Mouse (Mus musculus) mesoderm, embryonic 11.5 days (tissue): ENCODE measurements around the gene Xylb.

Experiments used
- DNase-seq: peaks from one replicate; pipeline ENCODE4 v3.0.0-alpha.2; 2012; ENCODE audit warnings: low read depth, low spot score

Gene Xylb

DNA sequence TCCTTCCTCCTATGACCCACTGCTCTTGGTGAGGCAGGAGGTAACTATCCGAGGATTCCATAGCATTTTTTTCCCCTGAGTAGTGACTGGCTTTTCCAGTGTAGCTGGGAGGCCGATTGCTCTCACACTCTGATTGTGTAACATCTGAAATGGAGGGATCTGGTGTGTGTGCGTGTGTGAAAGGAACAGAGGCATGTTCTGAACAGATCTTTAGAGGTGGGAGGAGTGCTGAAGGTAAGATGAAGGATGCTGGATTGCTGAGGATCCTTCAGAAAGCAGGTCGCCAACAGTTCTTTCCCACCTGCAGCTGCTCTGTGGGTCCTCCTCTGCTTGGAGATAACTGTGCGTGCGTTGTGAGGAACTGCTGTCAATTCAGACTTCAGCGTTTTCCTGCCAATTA is 44.2 kb downstream of the Xylb start:
- DNase-seq: peak; percentile 17

DNA sequence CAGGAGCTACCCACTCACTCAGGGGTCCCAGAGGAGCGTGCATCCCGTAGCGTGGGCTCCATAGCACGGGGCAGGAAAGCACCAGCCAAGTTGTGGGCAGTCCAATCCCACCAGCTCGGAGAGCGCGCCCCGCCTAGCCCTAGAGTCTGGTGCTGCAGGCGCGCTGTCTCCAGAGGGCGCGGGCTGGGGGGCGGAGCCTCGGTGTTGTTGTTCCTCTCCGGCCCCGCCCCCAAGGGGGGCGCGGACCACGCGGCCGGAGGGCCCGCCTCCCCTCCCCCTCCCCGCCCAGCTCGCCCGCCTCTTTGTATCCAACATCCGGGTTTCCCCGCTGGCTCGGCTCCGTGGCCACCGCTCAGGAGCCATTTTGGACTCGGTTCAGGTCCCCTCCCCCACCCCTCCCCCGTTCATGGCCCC is 44.6 kb downstream of the Xylb start, which contains the start of gene Acvr2b:
Gene Acvr2b, plus strand, starts transcription at position 318 of the 414 bp plus-strand sequence.
- peak; percentile 98 for DNase-seq

DNA sequence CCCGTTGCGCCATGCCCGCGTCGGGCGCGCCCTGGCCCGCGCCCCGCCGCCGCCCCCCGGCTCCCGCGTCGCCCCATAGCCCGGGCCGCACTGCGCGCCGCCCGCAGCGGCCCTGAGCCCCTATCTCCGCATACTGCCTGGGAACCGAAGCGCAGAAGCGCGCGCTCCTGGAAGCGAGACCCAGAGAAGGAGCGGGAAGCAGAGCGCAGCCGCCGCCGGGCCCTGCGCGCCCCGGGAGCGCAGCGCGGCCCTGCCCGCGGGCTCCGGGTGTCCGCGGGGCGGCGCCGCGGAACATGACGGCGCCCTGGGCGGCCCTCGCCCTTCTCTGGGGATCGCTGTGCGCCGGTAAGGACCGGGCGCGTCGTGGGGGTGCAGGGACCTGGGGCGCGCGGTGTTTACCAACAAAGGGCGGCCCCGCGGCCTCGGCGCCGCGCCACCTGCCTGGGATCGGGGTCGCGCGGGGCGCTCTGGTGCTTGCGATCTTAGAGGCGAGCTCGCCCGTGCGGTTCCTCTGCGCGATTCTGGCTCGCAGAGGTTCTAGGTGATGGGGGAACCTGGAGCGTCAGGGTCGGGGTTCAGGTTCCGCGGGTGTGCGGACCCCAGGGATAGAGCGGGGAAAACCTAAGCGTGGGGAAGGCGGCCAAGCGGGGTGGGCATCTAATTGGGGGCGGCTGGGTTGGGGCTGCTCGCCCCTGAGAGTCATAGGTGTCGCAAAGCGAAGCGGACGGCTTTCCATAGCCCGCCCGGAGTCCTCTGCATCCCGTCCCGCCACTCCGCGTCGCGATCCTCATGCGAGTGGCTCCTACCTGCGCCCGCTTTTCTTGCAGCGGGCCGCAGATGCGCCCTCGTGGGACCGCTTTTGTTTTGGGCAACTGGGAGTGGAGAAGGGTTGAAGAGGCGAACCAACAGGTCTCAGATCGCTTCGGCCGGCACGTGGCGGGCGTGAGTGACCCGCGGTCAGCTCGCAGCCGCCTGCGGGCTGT is 45.4 kb downstream of the Xylb start:
- peak; percentile 61 for DNase-seq

DNA sequence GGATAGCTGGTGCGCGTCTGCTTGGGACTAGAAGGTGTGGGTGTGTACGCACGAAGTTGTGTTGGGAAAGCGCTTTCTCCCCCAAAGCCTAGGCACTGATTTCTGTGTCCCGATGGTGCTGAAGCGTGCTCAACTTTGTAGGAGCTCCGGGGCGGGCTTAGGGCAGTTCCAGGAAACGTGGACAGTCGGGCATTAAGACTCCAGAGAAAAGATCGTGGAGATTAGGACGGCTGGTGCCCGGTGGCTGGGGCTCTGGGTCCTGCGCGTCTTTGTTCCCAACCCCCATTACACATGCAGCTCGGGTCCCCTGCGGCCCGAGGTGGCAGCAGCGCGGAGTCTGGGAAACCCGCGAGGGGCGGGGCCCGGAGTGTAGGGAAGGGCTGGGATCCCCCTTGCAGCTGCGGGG is 46.1 kb downstream of the Xylb start:
- peak; percentile 84 for DNase-seq

DNA sequence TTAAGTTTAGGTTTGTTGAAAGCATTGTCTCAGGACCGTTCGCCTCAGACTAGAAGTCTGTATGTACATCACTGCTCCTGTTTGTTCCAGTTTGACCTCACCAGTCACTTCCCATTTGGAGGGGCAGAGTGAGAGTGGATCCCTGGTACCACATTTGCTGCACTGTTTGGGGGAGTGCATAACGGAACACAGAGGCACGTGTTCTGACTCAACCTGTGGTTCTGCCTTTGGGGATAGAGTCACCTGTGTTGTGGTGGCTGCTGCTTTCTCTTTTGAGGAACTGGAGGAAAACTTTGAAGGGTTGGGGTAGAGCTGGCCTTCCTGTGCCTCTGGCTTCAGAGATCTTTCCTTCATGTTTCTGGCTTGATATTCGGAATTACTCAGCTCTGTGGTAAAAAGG is 46.9 kb downstream of the Xylb start:
- no peak for DNase-seq

DNA sequence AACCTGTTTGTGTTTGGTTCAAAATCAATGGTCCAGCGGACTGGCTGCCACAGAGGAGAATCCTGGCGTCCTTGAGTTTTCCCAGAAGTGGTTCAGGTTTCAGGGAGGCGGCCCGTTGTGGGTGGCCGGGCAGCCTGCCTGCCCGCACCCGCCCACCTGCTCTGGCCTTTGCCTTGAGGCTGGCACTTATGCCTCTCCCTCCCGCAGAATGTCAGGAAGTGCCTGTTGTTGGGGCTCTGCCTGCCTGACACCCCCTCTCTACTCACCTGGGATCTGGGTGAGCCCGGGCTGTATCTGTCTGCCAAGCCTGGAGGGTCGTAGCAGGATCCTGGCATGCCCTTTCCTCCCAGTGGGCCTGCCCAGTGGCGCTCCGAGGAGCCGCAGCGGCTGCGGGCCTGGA is 50.7 kb downstream of the Xylb start:
- DNase-seq: no peak

DNA sequence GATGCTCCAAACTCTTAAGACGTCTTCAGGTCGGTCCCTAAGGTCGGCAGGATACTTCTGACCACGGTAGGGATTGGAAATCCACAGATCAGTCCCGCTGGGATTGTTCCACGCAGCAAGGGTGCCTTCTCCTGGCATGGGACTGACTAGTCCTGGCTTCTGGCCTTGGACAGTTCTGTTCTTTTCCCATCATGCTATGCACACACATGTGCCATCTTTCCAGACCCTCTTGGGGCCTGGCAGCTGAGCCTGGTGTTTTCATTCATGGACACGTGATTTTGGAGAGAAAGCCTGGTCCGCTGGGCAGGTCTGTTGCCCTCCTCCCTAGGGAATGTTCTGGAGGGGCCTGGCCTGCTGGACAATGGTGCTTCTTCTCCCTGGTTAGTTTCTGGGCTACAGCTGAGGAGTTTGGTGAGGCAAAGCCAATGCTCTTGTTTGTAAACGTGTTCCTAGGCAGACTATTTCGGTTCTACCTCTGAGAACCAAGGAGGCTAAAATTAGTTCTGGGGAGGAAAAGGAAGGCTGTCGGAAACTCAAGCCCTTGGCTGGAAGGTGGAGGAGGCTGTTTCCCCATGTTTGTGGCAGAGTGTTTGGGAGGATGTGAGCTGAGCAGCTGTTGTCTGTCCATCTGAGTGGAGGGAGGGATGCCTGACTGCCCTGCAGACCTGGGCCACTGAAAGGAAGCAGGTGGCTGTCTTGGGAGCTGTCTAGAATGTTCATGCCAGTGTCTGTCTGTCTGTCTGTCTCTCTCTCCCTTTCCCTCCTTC is 51.9 kb downstream of the Xylb start:
- DNase-seq: no peak

DNA sequence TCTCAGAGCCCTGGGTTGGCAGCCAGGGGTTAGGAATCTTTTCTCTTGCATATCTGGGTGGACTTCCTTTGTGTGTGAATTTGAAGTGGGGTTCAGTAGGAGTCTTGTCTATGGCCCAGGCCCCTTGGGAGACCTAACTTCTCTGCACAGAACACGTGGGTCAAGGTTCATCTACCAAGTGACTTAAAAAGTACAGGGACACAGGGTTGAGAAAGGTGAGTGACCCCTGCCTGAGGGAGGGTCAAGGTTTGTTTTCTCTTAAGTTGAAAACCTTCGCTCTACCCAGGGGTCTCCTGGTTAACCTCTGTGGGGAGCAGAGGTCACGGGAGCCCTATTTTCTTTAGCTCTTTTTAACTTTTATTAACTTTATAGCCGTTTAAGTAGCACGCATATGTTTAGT is 52.7 kb downstream of the Xylb start:
- no peak for DNase-seq

DNA sequence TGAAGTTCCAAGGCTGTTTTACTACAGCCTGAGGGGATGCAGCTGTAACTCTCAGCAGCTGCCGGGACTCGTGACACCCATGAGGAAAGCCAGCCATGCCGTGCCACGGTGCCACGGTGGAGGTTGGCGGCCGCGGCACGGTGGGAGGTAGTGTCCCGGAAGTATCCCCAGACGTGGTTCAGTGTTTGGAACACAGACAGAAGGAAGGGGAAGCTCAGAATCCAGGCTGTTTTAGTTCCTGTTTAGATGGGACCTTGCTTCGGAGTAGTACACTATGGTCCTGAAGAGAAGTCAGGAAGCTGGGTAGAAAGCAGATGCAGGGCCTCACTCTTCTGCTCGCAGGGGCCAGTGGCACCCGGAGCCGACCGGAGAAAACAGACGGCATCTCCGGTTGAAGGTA is 60.8 kb downstream of the Xylb start:
- no peak for DNase-seq

DNA sequence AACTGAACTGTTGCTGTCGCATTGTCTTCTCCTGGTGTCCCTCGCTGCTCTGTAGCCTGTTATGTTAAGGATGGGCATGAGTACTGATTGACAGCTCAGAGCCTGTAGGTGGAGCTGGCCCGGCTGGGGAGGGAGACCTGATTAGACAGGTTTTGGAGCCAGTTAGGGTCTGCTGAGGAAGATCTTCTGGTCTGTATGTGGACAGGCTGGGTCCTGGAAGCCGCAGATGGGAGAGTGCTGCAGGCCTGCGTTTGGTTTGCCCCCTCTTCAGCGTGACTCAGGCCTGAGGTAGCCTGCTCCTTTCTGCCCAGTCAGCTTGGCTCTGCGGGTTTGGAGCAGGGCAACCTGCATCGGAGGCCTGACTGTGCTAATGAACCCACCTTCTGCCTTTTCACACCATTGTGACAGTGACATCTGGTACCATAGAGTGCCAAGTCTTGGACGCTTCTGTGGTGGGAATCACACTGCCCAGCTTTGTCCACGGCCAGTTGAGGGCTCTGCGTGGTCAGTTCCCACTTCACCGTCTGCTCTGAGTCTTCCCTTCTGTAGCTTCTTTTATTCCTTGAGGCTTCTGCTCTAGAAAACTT is 62.8 kb downstream of the Xylb start:
- no peak for DNase-seq

DNA sequence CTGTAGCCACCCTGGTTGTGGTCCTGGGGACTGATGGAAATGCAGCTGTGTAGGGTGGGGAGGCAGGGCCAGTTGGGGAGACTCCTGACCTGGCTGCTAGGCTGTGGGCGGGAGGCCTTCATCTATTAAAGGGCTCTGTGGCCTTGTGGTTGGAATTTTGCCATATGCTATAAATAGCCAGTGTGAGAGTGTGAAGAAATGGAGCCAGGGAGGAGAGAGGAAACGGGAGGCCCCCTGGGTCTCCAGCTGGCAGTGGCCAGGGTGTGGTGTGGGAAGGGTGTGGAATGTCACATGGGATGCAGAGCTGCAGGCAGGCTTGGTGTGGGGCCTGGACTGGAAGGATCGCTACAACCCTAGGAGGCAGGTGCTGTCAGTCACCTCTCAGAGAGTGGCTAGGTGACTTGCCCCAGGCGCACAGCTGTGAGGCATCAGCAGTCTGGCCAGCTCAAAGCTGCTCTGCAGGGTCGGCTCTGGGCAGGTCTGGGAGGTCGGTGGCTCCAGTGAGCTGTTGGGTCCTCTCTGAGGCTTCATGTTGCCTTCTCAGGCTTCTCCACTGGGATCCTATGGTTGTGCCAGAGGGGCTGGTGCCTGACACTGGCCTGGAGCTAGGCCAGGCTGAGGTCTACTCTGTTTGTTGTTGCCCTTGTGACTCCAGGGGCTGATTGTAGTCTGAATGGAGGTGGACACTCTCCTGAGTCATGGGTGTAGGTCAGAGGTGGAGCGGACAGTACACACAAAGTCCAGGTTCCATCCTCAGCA is 68.2 kb downstream of the Xylb start:
- DNase-seq: peak; percentile 48

DNA sequence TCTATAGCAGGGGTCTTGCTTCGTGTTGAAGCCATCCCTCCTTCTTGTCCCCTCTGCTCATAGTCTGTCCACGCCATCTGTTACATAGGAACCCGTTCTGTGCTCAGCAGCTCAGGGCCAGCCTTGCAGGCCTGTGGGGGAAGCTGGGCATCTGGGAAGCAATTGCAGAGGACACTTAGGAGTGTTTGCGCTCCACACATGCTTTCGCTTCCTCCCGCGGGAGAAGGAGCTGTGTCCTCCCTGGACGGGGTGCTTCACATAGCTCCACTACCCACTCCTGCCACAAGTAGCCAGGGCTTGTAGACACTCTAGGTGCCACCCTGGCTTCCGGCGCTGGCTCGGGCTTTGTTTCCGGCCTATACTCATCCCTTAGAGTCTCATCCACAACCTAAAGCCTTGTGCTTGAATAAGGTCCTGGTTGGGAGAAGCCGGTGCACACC is 68.8 kb downstream of the Xylb start:
- DNase-seq: no peak

DNA sequence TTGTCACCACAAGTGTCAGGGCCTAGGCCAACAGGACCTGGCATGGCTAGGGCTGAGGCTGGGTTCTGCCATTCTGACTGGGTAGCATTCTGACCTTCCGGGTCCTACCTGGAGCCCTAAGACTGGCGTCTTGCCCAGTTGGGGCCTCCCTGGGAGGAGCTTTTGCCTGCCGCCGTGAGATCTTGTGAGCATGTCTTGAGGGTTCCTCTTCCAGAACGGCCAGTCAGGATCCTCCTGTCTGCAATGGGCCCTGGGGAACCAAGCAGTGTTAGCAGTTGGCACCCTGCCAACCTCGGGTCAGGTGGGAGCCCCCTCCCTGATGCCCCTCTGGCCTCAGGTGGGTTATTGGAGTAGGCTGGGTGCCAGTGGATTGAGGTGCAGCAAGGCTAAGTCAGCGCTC is 69.3 kb downstream of the Xylb start:
- DNase-seq: no peak

DNA sequence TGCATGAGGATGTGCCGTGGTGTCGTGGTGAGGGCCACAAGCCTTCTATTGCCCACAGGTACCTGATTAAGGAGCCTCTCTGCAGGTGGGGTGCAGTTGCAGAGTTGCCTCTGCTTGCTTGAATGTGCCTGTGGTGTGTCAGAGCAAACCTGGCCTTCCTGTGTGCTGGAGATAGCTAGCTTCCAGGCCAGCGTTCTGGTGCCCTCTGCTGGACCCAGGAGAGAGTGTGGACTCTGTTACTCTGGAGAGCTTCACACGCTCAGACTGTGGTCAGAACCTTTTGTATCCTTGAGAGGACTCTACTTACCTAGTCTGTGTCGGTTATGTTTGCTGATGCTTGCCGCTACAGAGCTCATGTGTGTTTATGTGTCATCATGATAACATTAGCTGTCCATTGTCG is 73.1 kb downstream of the Xylb start:
- DNase-seq: peak; percentile 78

DNA sequence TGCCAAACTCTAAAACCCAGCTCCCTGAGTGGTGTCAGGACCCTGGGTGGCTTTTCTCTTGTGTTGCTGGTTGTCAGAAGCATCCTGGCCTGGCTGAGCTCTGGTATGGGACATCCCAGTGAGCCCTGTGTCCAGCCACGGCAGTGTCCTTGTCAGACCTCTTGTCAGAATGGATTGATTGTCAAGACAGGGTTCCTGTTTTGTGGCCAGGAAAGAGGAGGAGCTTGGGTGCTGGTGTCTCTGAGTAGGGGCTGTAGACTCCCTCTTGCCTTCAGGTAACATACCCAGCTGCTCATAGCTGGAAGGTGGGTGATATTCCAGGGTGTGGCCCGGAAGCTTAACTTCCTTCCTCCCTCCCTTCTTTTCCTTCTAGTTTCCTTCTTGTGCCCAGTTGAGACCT is 78.7 kb downstream of the Xylb start:
- no peak for DNase-seq

DNA sequence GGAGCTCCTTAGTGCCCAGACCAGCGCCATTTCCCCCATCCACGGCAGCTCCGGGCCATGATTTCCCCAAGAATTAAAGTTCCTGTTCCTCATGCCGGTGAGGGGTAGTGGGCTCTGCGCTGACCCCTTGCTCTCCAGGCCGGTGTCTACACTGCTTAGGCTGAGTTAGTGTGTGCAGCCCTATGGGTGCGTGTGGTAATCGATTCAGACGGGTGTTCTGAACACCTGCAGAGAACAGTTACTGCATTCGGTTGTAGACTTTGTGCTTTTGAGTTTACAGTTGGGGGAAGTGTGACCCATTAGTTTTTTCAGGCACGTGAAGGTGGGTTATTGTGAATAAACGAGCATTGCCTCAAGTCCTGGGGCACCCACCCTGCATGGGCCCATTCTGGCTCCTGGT is 80.9 kb downstream of the Xylb start:
- DNase-seq: no peak

DNA sequence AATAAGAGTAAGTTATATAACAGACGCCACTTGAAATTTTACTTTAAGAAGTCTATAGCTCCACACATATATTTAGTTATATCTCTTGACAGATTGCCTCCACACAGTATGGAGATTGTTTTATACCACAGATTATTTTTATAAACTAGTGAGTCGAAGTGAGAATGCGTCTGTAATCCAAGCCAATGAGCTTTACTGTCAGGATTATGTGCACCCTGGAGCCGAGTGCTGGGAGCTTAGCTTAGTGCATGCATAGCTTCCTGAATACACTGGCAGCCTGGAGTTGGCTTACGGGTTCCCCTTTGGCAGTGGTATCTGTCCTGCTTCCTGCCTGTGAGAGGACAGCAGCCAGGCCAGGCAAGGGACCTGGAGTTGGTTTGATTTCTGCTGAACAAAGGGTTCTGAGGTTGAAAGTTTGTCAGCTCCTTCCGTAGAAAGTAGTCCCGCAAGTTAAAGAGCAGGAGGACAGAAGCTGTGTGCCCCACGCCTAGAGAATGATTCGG is 81.4 kb downstream of the Xylb start:
- DNase-seq: no peak
